ENCODE assay signal across 8 mouse cellular contexts in the genomic region with DNA sequence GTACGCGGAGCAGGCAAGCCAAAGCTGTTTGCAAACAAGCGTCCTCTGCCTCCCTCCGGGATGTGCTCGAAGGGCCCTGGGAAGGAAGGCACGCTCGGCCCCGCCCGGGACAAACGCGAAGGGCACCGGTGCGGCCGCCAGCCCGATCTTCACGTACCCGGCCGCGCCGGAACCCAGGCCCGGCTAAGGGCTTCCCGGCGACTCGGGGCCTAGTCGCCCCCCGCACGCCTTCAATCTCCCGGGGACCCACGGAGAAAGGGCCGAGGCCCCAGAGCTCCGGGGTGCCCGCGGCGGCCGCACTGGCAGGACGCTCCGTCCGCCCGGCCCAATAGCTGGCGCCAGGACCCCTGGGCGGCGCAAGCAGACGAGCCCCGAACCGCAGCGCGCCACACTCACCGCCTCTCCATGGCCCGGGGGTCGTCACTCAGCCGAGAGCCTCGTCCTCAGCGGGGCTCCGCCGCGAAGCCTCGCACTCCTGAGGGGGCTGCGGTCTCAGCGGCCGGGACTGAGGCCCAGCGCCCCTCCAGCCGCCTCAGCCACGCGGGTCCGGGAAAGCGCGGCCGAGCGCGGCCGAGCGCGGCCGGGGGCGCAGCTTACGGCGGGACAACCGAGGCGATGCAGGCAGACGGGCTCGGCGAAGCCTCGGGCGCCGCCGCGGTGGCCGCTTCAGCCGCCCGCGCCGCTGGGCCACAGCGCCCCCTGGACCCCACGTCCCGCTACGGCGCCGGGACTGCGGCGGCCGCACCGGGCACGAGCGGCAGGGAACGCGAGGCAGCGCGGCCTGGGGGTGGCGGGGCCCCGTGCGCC. TPM values are rescaled to one million over a fixed set of nuclear protein-coding genes. Genes with fewer than 3 reads are reported as not detected.
DNase-seq lines count a peak whose midpoint lies in the region; ATAC-seq and TF ChIP-seq lines count a peak whose summit lies in the region.

Gene Zfyve9, minus strand, starts transcription at position 742 of the 807 bp plus-strand sequence.

- under 1% methylated on average over 109 of the region's 111 CpGs for WGBS in forebrain, embryonic 10.5 days
- under 1% methylated on average over 80 of the region's 111 CpGs for WGBS in heart, embryonic 14.5 days
- under 1% methylated on average over 93 of the region's 111 CpGs for WGBS in liver, embryonic 14.5 days (ENCODE audit: insufficient replicate concordance)
- under 1% methylated on average over 59 of the region's 111 CpGs for WGBS in stomach, embryonic 14.5 days

- no peak for TF ChIP-seq EP300 in liver, embryonic 14.5 days (IDR thresholded peaks at IDR 0.05; ENCODE audit: low read depth)

- peak within 1 kb of the TSS; percentile 96 for H3K4me3 ChIP-seq in forebrain, embryonic 10.5 days
- peak within 1 kb of the TSS; percentile 96 to 99 for H3K4me3 ChIP-seq in heart, embryonic 14.5 days (ENCODE audit: control insufficient read depth in 1 of 2, insufficient read depth in 1 of 2, low read depth in 1 of 2, low read length in 2 of 2)
- peak within 1 kb of the TSS; percentile 56 to 61 for H3K4me3 ChIP-seq in liver, embryonic 14.5 days (ENCODE audit: insufficient read depth in 1 of 2, low read depth in 2 of 2, low read length in 2 of 2)
- peak within 1 kb of the TSS; percentile 79 for H3K4me3 ChIP-seq in stomach, embryonic 14.5 days (ENCODE audit: low read depth, low read length)

- peak; percentile 52 for DNase-seq in CD4-positive helper T cell, adult 2 months (ENCODE audit: low read depth, low spot score)
- DNase-seq in brain, adult 2 months (ENCODE audit: low read depth, low spot score), result peak; percentile 90
- peak; percentile 75 for DNase-seq in forebrain, embryonic 10.5 days (ENCODE audit: extremely low spot score, low spot score)
- peak; percentile 91 for DNase-seq in kidney, postnatal 10 days
- DNase-seq in liver, embryonic 14.5 days (ENCODE audit: low read depth in 3 of 3, low spot score in 3 of 3), result peak in 2 of 3 experiments; percentile 10 to 26
- peak; percentile 86 for DNase-seq in neural tube, embryonic 10.5 days (ENCODE audit: extremely low spot score, low spot score)

- H3K4me1 ChIP-seq in forebrain, embryonic 10.5 days, result peaks cover 38% of the 10 kb centered on the region
- H3K4me1 ChIP-seq in heart, embryonic 14.5 days (ENCODE audit: control insufficient read depth in 2 of 2, insufficient read depth in 2 of 2, low read length in 2 of 2), result peaks cover 2 to 3% of the 10 kb centered on the region in 2 experiments; a peak in 2 of 4 replicates
- no peaks in the 10 kb centered on the region; a peak in 1 of 4 replicates for H3K4me1 ChIP-seq in liver, embryonic 14.5 days (replicated peaks; ENCODE audit: control insufficient read depth in 2 of 2, insufficient read depth in 2 of 2, low read length in 1 of 2)
- H3K4me1 ChIP-seq in stomach, embryonic 14.5 days (ENCODE audit: control insufficient read depth, insufficient read depth, low read length), result 0 out of 2 replicates have a peak, but pooled peaks cover 2% of the 10 kb centered on the region

- peak; percentile 87 for ATAC-seq in heart, embryonic 14.5 days (ENCODE audit: insufficient number of reproducible peaks, insufficient read depth, low FRiP score, low read depth)
- ATAC-seq in liver, embryonic 14.5 days (ENCODE audit: insufficient read depth), result peak; percentile 77
- ATAC-seq in stomach, embryonic 14.5 days (ENCODE audit: insufficient number of reproducible peaks, insufficient read depth, low FRiP score, low read depth), result peak; percentile 89

- H3K36me3 ChIP-seq in forebrain, embryonic 10.5 days (replicated peaks), result no peaks in the 10 kb centered on the region
- H3K36me3 ChIP-seq in heart, embryonic 14.5 days (ENCODE audit: control insufficient read depth, insufficient read depth, low read length), result no peaks in the 10 kb centered on the region
- no peaks in the 10 kb centered on the region for H3K36me3 ChIP-seq in liver, embryonic 14.5 days (replicated peaks; ENCODE audit: control insufficient read depth, insufficient read depth, low read depth)
- no peaks in the 10 kb centered on the region for H3K36me3 ChIP-seq in stomach, embryonic 14.5 days (ENCODE audit: control insufficient read depth, insufficient read depth, low read length)

- H3K27ac ChIP-seq in forebrain, embryonic 10.5 days, result peak within 1 kb of the TSS; percentile 99
- H3K27ac ChIP-seq in heart, embryonic 14.5 days (replicated peaks in 1 of 2; ENCODE audit: control insufficient read depth in 1 of 2, insufficient read depth in 1 of 2, low read depth in 2 of 2, low read length in 2 of 2), result peak within 1 kb of the TSS; percentile 94 to 96
- H3K27ac ChIP-seq in liver, embryonic 14.5 days, result no peak within 1 kb of the TSS
- H3K27ac ChIP-seq in stomach, embryonic 14.5 days (ENCODE audit: low read length), result peak within 1 kb of the TSS; percentile 96

- no peaks in the 10 kb centered on the region for H3K9me3 ChIP-seq in forebrain, embryonic 10.5 days
- no peaks in the 10 kb centered on the region for H3K9me3 ChIP-seq in heart, embryonic 14.5 days (ENCODE audit: control insufficient read depth, low read length)
- H3K9me3 ChIP-seq in liver, embryonic 14.5 days (ENCODE audit: control insufficient read depth, low read length), result no peaks in the 10 kb centered on the region
- no peaks in the 10 kb centered on the region for H3K9me3 ChIP-seq in stomach, embryonic 14.5 days (ENCODE audit: control insufficient read depth, low read depth, low read length)

- H3K4me2 ChIP-seq in heart, embryonic 14.5 days (ENCODE audit: low read length), result peak within 1 kb of the TSS; percentile 90
- H3K4me2 ChIP-seq in liver, embryonic 14.5 days (ENCODE audit: low read depth), result peak within 1 kb of the TSS; percentile 75
- peak within 1 kb of the TSS; percentile 61 for H3K4me2 ChIP-seq in stomach, embryonic 14.5 days (replicated peaks; ENCODE audit: low read depth, low read length)

- peak within 1 kb of the TSS; percentile 98 for H3K9ac ChIP-seq in heart, embryonic 14.5 days (ENCODE audit: low read length)
- peak within 1 kb of the TSS; percentile 19 for H3K9ac ChIP-seq in liver, embryonic 14.5 days (replicated peaks)
- peak within 1 kb of the TSS; percentile 93 for H3K9ac ChIP-seq in stomach, embryonic 14.5 days (replicated peaks; ENCODE audit: low read depth, low read length)

- TF ChIP-seq CTCF in liver, embryonic 14.5 days (IDR thresholded peaks at IDR 0.05; ENCODE audit: low read depth), result peak; percentile 20; the same call in 1 of the 2 replicates

- no peaks in the 10 kb centered on the region for H3K27me3 ChIP-seq in forebrain, embryonic 10.5 days (ENCODE audit: poor library complexity, severe bottlenecking)
- H3K27me3 ChIP-seq in heart, embryonic 14.5 days (ENCODE audit: control insufficient read depth, insufficient read depth, low read length), result no peaks in the 10 kb centered on the region
- peaks cover 34% of the 10 kb centered on the region for H3K27me3 ChIP-seq in liver, embryonic 14.5 days (ENCODE audit: control insufficient read depth, insufficient read depth, low read length)
- H3K27me3 ChIP-seq in stomach, embryonic 14.5 days (ENCODE audit: control insufficient read depth, insufficient read depth, low read length), result no peaks in the 10 kb centered on the region

RNA-seq across cellular contexts. Expression of gene Zfyve9, which starts in this region (rescaled TPM):
- 5.2 and 5.3 TPM in 2 replicates for polyA plus RNA-seq in forebrain, embryonic 10.5 days (2016; fragmentation: Nextera tagmentation; extraction: Ambion mirVana)
- 4.0 and 4.1 TPM in 2 replicates for polyA plus RNA-seq in heart, embryonic 14.5 days (2014; fragmentation: Nextera tagmentation; extraction: Ambion mirVana)
- 0.43 and 0.56 TPM in 2 replicates for polyA plus RNA-seq in liver, embryonic 14.5 days (2012; rRNA removed)
- 0.32 and 0.43 TPM in 2 replicates for polyA plus RNA-seq in liver, embryonic 14.5 days (2014; fragmentation: Nextera tagmentation; extraction: Ambion mirVana)
- polyA plus RNA-seq in stomach, embryonic 14.5 days (2014; fragmentation: Nextera tagmentation; extraction: Ambion mirVana), result 7.2 and 7.8 TPM in 2 replicates

Comparison
In these comparisons a context has a peak if more than half of its experiments do, and no peak if none do; other contexts are left out.
1. Peak in DNase-seq, ATAC-seq, H3K4me3 ChIP-seq, H3K9ac ChIP-seq and H3K4me2 ChIP-seq in liver, embryonic 14.5 days; RNA of the gene not detected or under 1 TPM.
2. DNase-seq: peak in every context shown above with its lines; median percentile 91 in kidney, postnatal 10 days; 90 in brain, adult 2 months; 86 in neural tube, embryonic 10.5 days; 75 in forebrain, embryonic 10.5 days; 52 in CD4-positive helper T cell, adult 2 months; 18 in liver, embryonic 14.5 days.
3. H3K9ac ChIP-seq: peak in every context shown above with its lines; median percentile 98 in heart, embryonic 14.5 days; 93 in stomach, embryonic 14.5 days; 19 in liver, embryonic 14.5 days.